Mouse (Mus musculus) CH12.LX (cell line): ENCODE results near the gene Utp14b. TPM values are rescaled to one million over a fixed set of nuclear protein-coding genes. Genes with fewer than 3 reads are reported as not detected.

Experiments
- DNase-seq: peaks from one replicate; pipeline ENCODE4 v3.0.0-alpha.2; 2013; ENCODE audit errors: extremely low read depth
- H3K27ac ChIP-seq: 2 replicates; pipeline ENCODE4 v1.5.1; 2012; ENCODE audit warnings: low read depth, mild to moderate bottlenecking, control low read depth, moderate library complexity; ENCODE audit not compliant: insufficient read depth
- H3K27me3 ChIP-seq: replicated peaks from 2 replicates; pipeline ENCODE3; 2012; ENCODE audit warnings: inconsistent platforms
- H3K36me3 ChIP-seq, 2 experiments: replicated peaks in 1 of 2; 2 replicates each; pipeline versions ENCODE3 to v1.6.1; 2012; ENCODE audit warnings: inconsistent platforms in 1 of 2, low read length in 1 of 2, mild to moderate bottlenecking in 1 of 2, mixed read lengths in 1 of 2, moderate library complexity in 1 of 2; ENCODE audit not compliant: control insufficient read depth in 1 of 2, insufficient read depth in 1 of 2
- H3K4me1 ChIP-seq, 2 experiments: 2 replicates each; pipeline ENCODE4 v1.6.1; 2012; ENCODE audit warnings: inconsistent platforms in 1 of 2, moderate library complexity in 1 of 2; ENCODE audit not compliant: insufficient read depth in 2 of 2, control insufficient read depth in 1 of 2
- H3K4me2 ChIP-seq: 2 replicates; pipeline ENCODE4 v1.6.1; 2012; ENCODE audit warnings: low read depth, mild to moderate bottlenecking, control low read depth; ENCODE audit not compliant: poor library complexity, insufficient read depth, severe bottlenecking
- H3K4me3 ChIP-seq, 3 experiments: fragments of 150-350 bp in 1 of 3; sonication (generic) in 1 of 3; replicated peaks in 1 of 3; 2 replicates each; pipeline versions ENCODE3 to v1.5.1; 2011 to 2012; ENCODE audit warnings: low read depth in 2 of 3, low read length in 2 of 3, mild to moderate bottlenecking in 2 of 3, moderate library complexity in 2 of 3, control low read depth in 1 of 3, improper control_type of control experiment in 1 of 3, inconsistent platforms in 1 of 3, mixed read lengths in 1 of 3; ENCODE audit not compliant: poor library complexity in 1 of 3
- H3K79me2 ChIP-seq: replicated peaks from 2 replicates; pipeline ENCODE4 v1.6.1; 2012; ENCODE audit warnings: mild to moderate bottlenecking, moderate library complexity; ENCODE audit not compliant: control insufficient read depth, poor library complexity, insufficient read depth, severe bottlenecking; ENCODE audit errors: extremely low read depth
- H3K9ac ChIP-seq: 2 replicates; pipeline ENCODE4 v1.6.1; 2012; ENCODE audit warnings: low read depth, mild to moderate bottlenecking, control low read depth, moderate library complexity; ENCODE audit not compliant: insufficient read depth
- H3K9me3 ChIP-seq: replicated peaks from 2 replicates; pipeline ENCODE3; 2012; ENCODE audit warnings: low read length, inconsistent platforms, mixed read lengths
- BHLHE40 ChIP-seq: IDR thresholded peaks from 2 replicates; pipeline ENCODE4 v1.6.1; 2011; ENCODE audit warnings: mild to moderate bottlenecking, low read depth, low read length, improper control_type of control experiment
- CHD2 ChIP-seq: IDR thresholded peaks from 2 replicates; pipeline ENCODE4 v1.6.1; 2011; ENCODE audit warnings: low read length, improper control_type of control experiment
- CTCF ChIP-seq, 2 experiments: IDR thresholded peaks in 1 of 2; conservative IDR thresholded peaks in 1 of 2; 2 replicates each; pipeline ENCODE4 v1.5.1; 2011 to 2012; ENCODE audit warnings: low read depth in 2 of 2, low read length in 2 of 2, improper control_type of control experiment in 1 of 2, inconsistent platforms in 1 of 2, mild to moderate bottlenecking in 1 of 2, moderate library complexity in 1 of 2
- E2F4 ChIP-seq: IDR thresholded peaks from 2 replicates; pipeline ENCODE4 v1.6.1; 2011; ENCODE audit warnings: low read depth, low read length, improper control_type of control experiment; ENCODE audit not compliant: insufficient replicate concordance
- HCFC1 ChIP-seq: IDR thresholded peaks from 2 replicates; pipeline ENCODE4 v1.6.1; 2012; ENCODE audit warnings: low read depth, mild to moderate bottlenecking, inconsistent platforms, low read length, improper control_type of control experiment
- IRF4 ChIP-seq: IDR thresholded peaks from 2 replicates; pipeline ENCODE4 v1.6.1; 2014; ENCODE audit warnings: low read depth, mild to moderate bottlenecking, inconsistent platforms, low read length, improper control_type of control experiment
- JUN ChIP-seq: IDR thresholded peaks from 2 replicates; pipeline ENCODE4 v1.6.1; 2011; ENCODE audit warnings: low read depth, mild to moderate bottlenecking, low read length, improper control_type of control experiment, moderate library complexity; ENCODE audit not compliant: insufficient read depth
- MAFK ChIP-seq: IDR thresholded peaks from 2 replicates; pipeline ENCODE4 v1.6.1; 2011; ENCODE audit warnings: low read length, improper control_type of control experiment; ENCODE audit not compliant: insufficient replicate concordance
- MAX ChIP-seq: IDR thresholded peaks from 2 replicates; pipeline ENCODE4 v1.6.1; 2011; ENCODE audit warnings: low read length, improper control_type of control experiment
- MAZ ChIP-seq: IDR thresholded peaks from 2 replicates; pipeline ENCODE4 v1.6.1; 2012; ENCODE audit warnings: low read depth, mild to moderate bottlenecking, inconsistent platforms, low read length, improper control_type of control experiment, moderate library complexity
- MEF2A ChIP-seq: IDR thresholded peaks from 2 replicates; pipeline ENCODE4 v1.6.1; 2014; ENCODE audit warnings: low read depth, mild to moderate bottlenecking, inconsistent platforms, low read length, improper control_type of control experiment, borderline replicate concordance
- MXI1 ChIP-seq: IDR thresholded peaks from 2 replicates; pipeline ENCODE4 v1.6.1; 2011; ENCODE audit warnings: mild to moderate bottlenecking, low read depth, low read length, improper control_type of control experiment
- NRF1 ChIP-seq: IDR thresholded peaks from 2 replicates; pipeline ENCODE4 v1.6.1; 2014; ENCODE audit warnings: low read depth, mild to moderate bottlenecking, inconsistent platforms, low read length, improper control_type of control experiment, moderate library complexity
- POLR2A ChIP-seq: IDR thresholded peaks from 2 replicates; pipeline ENCODE4 v1.6.1; 2011; ENCODE audit warnings: low read depth, mild to moderate bottlenecking, improper control_type of control experiment, low read length
- RAD21 ChIP-seq: IDR thresholded peaks from 2 replicates; pipeline ENCODE4 v1.6.1; 2011; ENCODE audit warnings: low read depth, mild to moderate bottlenecking, low read length, improper control_type of control experiment, moderate library complexity
- RCOR1 ChIP-seq: conservative IDR thresholded peaks from 2 replicates; pipeline ENCODE4 v1.6.1; 2012; ENCODE audit warnings: low read depth, mild to moderate bottlenecking, inconsistent platforms, low read length, improper control_type of control experiment
- TBP ChIP-seq: conservative IDR thresholded peaks from 2 replicates; pipeline ENCODE4 v1.6.1; 2011; ENCODE audit warnings: low read depth, low read length, improper control_type of control experiment
- USF1 ChIP-seq: IDR thresholded peaks from 2 replicates; pipeline ENCODE4 v1.6.1; 2014; ENCODE audit warnings: low read depth, mild to moderate bottlenecking, inconsistent platforms, low read length, improper control_type of control experiment
- USF2 ChIP-seq: conservative IDR thresholded peaks from 2 replicates; pipeline ENCODE4 v1.6.1; 2011; ENCODE audit warnings: low read depth, low read length, improper control_type of control experiment
- ZC3H11A ChIP-seq: IDR thresholded peaks from 2 replicates; pipeline ENCODE4 v1.6.1; 2012; ENCODE audit warnings: low read depth, mild to moderate bottlenecking, inconsistent platforms, low read length, improper control_type of control experiment
- ZKSCAN1 ChIP-seq: IDR thresholded peaks from 2 replicates; pipeline ENCODE4 v1.6.1; 2012; ENCODE audit warnings: low read depth, inconsistent platforms, low read length, improper control_type of control experiment, borderline replicate concordance
- ZMIZ1 ChIP-seq: IDR thresholded peaks from 2 replicates; pipeline ENCODE4 v1.6.1; 2012; ENCODE audit warnings: low read depth, mild to moderate bottlenecking, inconsistent platforms, low read length, improper control_type of control experiment
- ZNF384 ChIP-seq: IDR thresholded peaks from 2 replicates; pipeline ENCODE4 v1.6.1; 2012; ENCODE audit warnings: low read depth, low read length, improper control_type of control experiment, inconsistent platforms
- dilution Hi-C: fragments of 300-500 bp; cut with MboI; formaldehyde crosslinking; loops from 2 replicates; pipeline ENCODE4 v1.14.3; 2020; ENCODE audit warnings: low sequenced_read_pairs; ENCODE audit not compliant: extremely low pct_unique_long_range_greater_than_20kb, extremely low pct_ligation_motif_present
- in situ Hi-C: fragments of 300-500 bp; cut with MboI; formaldehyde crosslinking; loops from 3 replicates; pipeline ENCODE4 v1.14.3; 2019; ENCODE audit warnings: low sequenced_read_pairs, low pct_ligation_motif_present, low pct_unique_long_range_greater_than_20kb, mixed read lengths
- polyA plus RNA-seq: library from polyadenylated mRNA; unstranded; fragments of >175 nt; gene quantifications from 2 replicates; pipeline ENCODE4 v1.2.1, GENCODE M21; 2012; ENCODE audit warnings: low read depth; ENCODE audit not compliant: insufficient read length
- total RNA-seq, 2 experiments: library from RNA; depleted of rRNA; stranded (reverse); fragments of 300-350 nt in 1 of 2; fragments of >200 nt in 1 of 2; gene quantifications; 2 replicates each; pipeline ENCODE4 v1.2.3; 2012 to 2014

Utp14b gene
- total and polyA plus RNA-seq, 3 experiments = 6.9 to 13.0 (median 10.4) TPM

GRCm38 (mm10) chr1:78706338-78706737, 48.5 kb downstream of the Utp14b start:
- no peaks in the 10 kb centered on the region for H3K27me3 ChIP-seq
- H3K9ac ChIP-seq = no peak overlapping the region
- no peak overlapping the region for H3K4me3 ChIP-seq
- DNase-seq = no peak
- H3K4me1 ChIP-seq = peaks cover 0 to 23% of the 10 kb centered on the region in 2 experiments; a peak in 2 of 4 replicates
- peaks cover 17 to 35% of the 10 kb centered on the region in 2 experiments for H3K36me3 ChIP-seq
- dilution Hi-C loops = no loop called here
- no peak overlapping the region for H3K4me2 ChIP-seq
- H3K79me2 ChIP-seq = no peaks in the 10 kb centered on the region
- in situ Hi-C loops = loop anchor here (25.0 kb wide), 1 partner anchor 931 kb away; no protein-coding TSS in a partner anchor
- H3K27ac ChIP-seq = no peak overlapping the region
- TF ChIP-seq ZKSCAN1 (no peak), ZMIZ1 (no peak), JUN (no peak), HCFC1 (no peak), CHD2 (no peak), BHLHE40 (no peak), USF1 (no peak), POLR2A (no peak), USF2 (no peak), TBP (no peak), RAD21 (no peak), RCOR1 (no peak), NRF1 (no peak), MAX (no peak), ZNF384 (no peak), MXI1 (no peak), E2F4 (no peak)
- H3K9me3 ChIP-seq = no peaks in the 10 kb centered on the region

- in situ Hi-C loops (loop anchor here (25.0 kb wide), 1 partner anchor 930 kb away; no protein-coding TSS in a partner anchor), dilution Hi-C loops (no loop called here)
- Histone ChIP-seq H3K4me3 (no peak overlapping the region), H3K9me3 (no peaks in the 10 kb centered on the region), H3K27ac (no peak overlapping the region), H3K9ac (no peak overlapping the region), H3K4me1 (peaks cover 0 to 14% of the 10 kb centered on the region in 2 experiments; a peak in 2 of 4 replicates), H3K36me3 (peaks cover 10 to 27% of the 10 kb centered on the region in 2 experiments), H3K4me2 (no peak overlapping the region), H3K79me2 (no peaks in the 10 kb centered on the region), H3K27me3 (no peaks in the 10 kb centered on the region)
- TF ChIP-seq MEF2A (no peak), CTCF (conservative IDR thresholded peaks at IDR 0.05 in 1 of 2, IDR thresholded peaks at IDR 0.05 in 1 of 2; ENCODE audit: low read depth in 2 of 2, low read length in 2 of 2) (peak in 1 of 2 experiments; percentile 43; a peak in 2 of 4 replicates), IRF4 (no peak), MAFK (no peak), MAZ (no peak), ZC3H11A (no peak), BHLHE40 (peak; percentile 68)
- DNase-seq = no peak
These were observed 49.4 kb downstream of the Utp14b start for GRCm38 (mm10) chr1:78707280-78707679.
